Mouse (Mus musculus): ENCODE measurements around the gene Hsdl2. TPM values are rescaled to one million over a fixed set of nuclear protein-coding genes. Genes with fewer than 3 reads are reported as not detected.

Hsdl2 gene
- polyA plus RNA-seq, 1 experiment = 27.8 TPM

- H3K27ac ChIP-seq (ENCODE audit: insufficient read depth, low read depth, low read length) = no peak overlapping the region
- WGBS = 84% methylated on average over 5 of the region's 5 CpGs
- no peak for DNase-seq
- peaks cover 9% of the 10 kb centered on the region for H3K4me1 ChIP-seq (ENCODE audit: control insufficient read depth, insufficient read depth, low read length)
- no peaks in the 10 kb centered on the region for H3K27me3 ChIP-seq (replicated peaks; ENCODE audit: control insufficient read depth, insufficient read depth, low read length)
- H3K4me3 ChIP-seq (ENCODE audit: insufficient read depth, low read depth, low read length) = no peak overlapping the region
- TF ChIP-seq POLR2A (IDR thresholded peaks at IDR 0.05; ENCODE audit: low read depth, low read length) (no peak), CTCF (conservative IDR thresholded peaks at IDR 0.05; ENCODE audit: insufficient read depth, insufficient read length, low read depth, low read length) (no peak)
- no peaks in the 10 kb centered on the region for H3K36me3 ChIP-seq (ENCODE audit: control insufficient read depth, insufficient read depth, low read length)
These were observed 67.8 kb downstream of the Hsdl2 start for GRCm38 (mm10) chr4:59649119-59649518.

- peaks cover 5% of the 10 kb centered on the region; the same call in 1 of the 2 replicates for H3K4me1 ChIP-seq (ENCODE audit: control insufficient read depth, insufficient read depth, low read length)
- no peaks in the 10 kb centered on the region for H3K27me3 ChIP-seq (replicated peaks; ENCODE audit: control insufficient read depth, insufficient read depth, low read length)
- no peak for TF ChIP-seq POLR2A (IDR thresholded peaks at IDR 0.05; ENCODE audit: low read depth, low read length)
- no peak for TF ChIP-seq CTCF (conservative IDR thresholded peaks at IDR 0.05; ENCODE audit: insufficient read depth, insufficient read length, low read depth, low read length)
- DNase-seq = no peak
- no peak overlapping the region for H3K27ac ChIP-seq (ENCODE audit: insufficient read depth, low read depth, low read length)
- WGBS = 71% methylated on average over 1 of the region's 1 CpGs
- no peaks in the 10 kb centered on the region for H3K36me3 ChIP-seq (ENCODE audit: control insufficient read depth, insufficient read depth, low read length)
- H3K4me3 ChIP-seq (ENCODE audit: insufficient read depth, low read depth, low read length) = no peak overlapping the region
These were observed 70.9 kb downstream of the Hsdl2 start for GRCm38 (mm10) chr4:59652166-59652681.

- no peak for TF ChIP-seq POLR2A (IDR thresholded peaks at IDR 0.05; ENCODE audit: low read depth, low read length)
- no peak for TF ChIP-seq CTCF (conservative IDR thresholded peaks at IDR 0.05; ENCODE audit: insufficient read depth, insufficient read length, low read depth, low read length)
- Histone ChIP-seq H3K4me3 (ENCODE audit: insufficient read depth, low read depth, low read length) (no peak overlapping the region), H3K27me3 (replicated peaks; ENCODE audit: control insufficient read depth, insufficient read depth, low read length) (no peaks in the 10 kb centered on the region), H3K27ac (ENCODE audit: insufficient read depth, low read depth, low read length) (no peak overlapping the region), H3K4me1 (ENCODE audit: control insufficient read depth, insufficient read depth, low read length) (peaks cover 3% of the 10 kb centered on the region; the same call in 1 of the 2 replicates), H3K36me3 (ENCODE audit: control insufficient read depth, insufficient read depth, low read length) (no peaks in the 10 kb centered on the region)
- DNase-seq = no peak
- 74% methylated on average over 5 of the region's 5 CpGs for WGBS
These were observed 74.8 kb downstream of the Hsdl2 start for GRCm38 (mm10) chr4:59656061-59656642.

GRCm38 (mm10) chr4:59662163-59662562 lies 80.8 kb downstream of the Hsdl2 start:
- H3K27ac ChIP-seq (ENCODE audit: insufficient read depth, low read depth, low read length) = no peak overlapping the region
- no peaks in the 10 kb centered on the region for H3K36me3 ChIP-seq (ENCODE audit: control insufficient read depth, insufficient read depth, low read length)
- no peak for DNase-seq
- TF ChIP-seq POLR2A (IDR thresholded peaks at IDR 0.05; ENCODE audit: low read depth, low read length) = no peak
- no peak for TF ChIP-seq CTCF (conservative IDR thresholded peaks at IDR 0.05; ENCODE audit: insufficient read depth, insufficient read length, low read depth, low read length)
- WGBS = 75% methylated on average over 1 of the region's 1 CpGs
- H3K4me3 ChIP-seq (ENCODE audit: insufficient read depth, low read depth, low read length) = no peak overlapping the region
- H3K4me1 ChIP-seq (ENCODE audit: control insufficient read depth, insufficient read depth, low read length) = peaks cover 2% of the 10 kb centered on the region; the same call in 1 of the 2 replicates
- H3K27me3 ChIP-seq (replicated peaks; ENCODE audit: control insufficient read depth, insufficient read depth, low read length) = no peaks in the 10 kb centered on the region; the same call in 1 of the 2 replicates

GRCm38 (mm10) chr4:59663451-59663850 lies 82.1 kb downstream of the Hsdl2 start:
- 56% methylated on average over 6 of the region's 6 CpGs for WGBS
- Histone ChIP-seq H3K4me3 (ENCODE audit: insufficient read depth, low read depth, low read length) (no peak overlapping the region), H3K27ac (ENCODE audit: insufficient read depth, low read depth, low read length) (no peak overlapping the region; the same call in 1 of the 2 replicates), H3K27me3 (replicated peaks; ENCODE audit: control insufficient read depth, insufficient read depth, low read length) (no peaks in the 10 kb centered on the region; the same call in 1 of the 2 replicates), H3K4me1 (ENCODE audit: control insufficient read depth, insufficient read depth, low read length) (peaks cover 2% of the 10 kb centered on the region; the same call in 1 of the 2 replicates), H3K36me3 (ENCODE audit: control insufficient read depth, insufficient read depth, low read length) (no peaks in the 10 kb centered on the region)
- TF ChIP-seq POLR2A (IDR thresholded peaks at IDR 0.05; ENCODE audit: low read depth, low read length) (no peak), CTCF (conservative IDR thresholded peaks at IDR 0.05; ENCODE audit: insufficient read depth, insufficient read length, low read depth, low read length) (no peak)
- no peak for DNase-seq

- H3K36me3 ChIP-seq (ENCODE audit: control insufficient read depth, insufficient read depth, low read length) = no peaks in the 10 kb centered on the region
- H3K27ac ChIP-seq (ENCODE audit: insufficient read depth, low read depth, low read length) = no peak overlapping the region
- WGBS = 69% methylated on average over 3 of the region's 3 CpGs
- DNase-seq = no peak
- TF ChIP-seq CTCF (conservative IDR thresholded peaks at IDR 0.05; ENCODE audit: insufficient read depth, insufficient read length, low read depth, low read length) (no peak), POLR2A (IDR thresholded peaks at IDR 0.05; ENCODE audit: low read depth, low read length) (no peak)
- peaks cover 2% of the 10 kb centered on the region; the same call in 1 of the 2 replicates for H3K4me1 ChIP-seq (ENCODE audit: control insufficient read depth, insufficient read depth, low read length)
- no peaks in the 10 kb centered on the region for H3K27me3 ChIP-seq (replicated peaks; ENCODE audit: control insufficient read depth, insufficient read depth, low read length)
- no peak overlapping the region for H3K4me3 ChIP-seq (ENCODE audit: insufficient read depth, low read depth, low read length)
These were observed 85.4 kb downstream of the Hsdl2 start for GRCm38 (mm10) chr4:59666550-59667317.

GRCm38 (mm10) chr4:59668050-59668449 lies 86.7 kb downstream of the Hsdl2 start:
- no peak for TF ChIP-seq CTCF (conservative IDR thresholded peaks at IDR 0.05; ENCODE audit: insufficient read depth, insufficient read length, low read depth, low read length)
- no peak for TF ChIP-seq POLR2A (IDR thresholded peaks at IDR 0.05; ENCODE audit: low read depth, low read length)
- 83% methylated on average over 3 of the region's 3 CpGs for WGBS
- DNase-seq = no peak

More at GRCm38 (mm10) chr4:59668050-59668449, 86.7 kb downstream of the Hsdl2 start:
- Histone ChIP-seq H3K27me3 (replicated peaks; ENCODE audit: control insufficient read depth, insufficient read depth, low read length) (no peaks in the 10 kb centered on the region), H3K4me3 (ENCODE audit: insufficient read depth, low read depth, low read length) (no peak overlapping the region), H3K4me1 (ENCODE audit: control insufficient read depth, insufficient read depth, low read length) (no peaks in the 10 kb centered on the region; the same call in 1 of the 2 replicates), H3K27ac (ENCODE audit: insufficient read depth, low read depth, low read length) (no peak overlapping the region), H3K36me3 (ENCODE audit: control insufficient read depth, insufficient read depth, low read length) (no peaks in the 10 kb centered on the region)

Other genes with a start within 250 kb of the Hsdl2 start
- 7.3 and 8.8 TPM in 2 replicates for gene Susd1, start 142.9 kb upstream of the Hsdl2 start, polyA plus RNA-seq (2012; rRNA removed)
- gene Ptbp3, start 32.2 kb upstream of the Hsdl2 start, polyA plus RNA-seq (2012; rRNA removed) = 32.8 and 33.8 TPM in 2 replicates
- 9.6 and 10.8 TPM in 2 replicates for gene E130308A19Rik, start 44.6 kb downstream of the Hsdl2 start, polyA plus RNA-seq (2012; rRNA removed)
- 5.7 and 7.5 TPM in 2 replicates for gene Inip, start 220.0 kb downstream of the Hsdl2 start, polyA plus RNA-seq (2012; rRNA removed)
- 4.8 and 5.2 TPM in 2 replicates for gene Snx30, start 224.3 kb downstream of the Hsdl2 start, polyA plus RNA-seq (2012; rRNA removed)

Measured in kidney, adult 2 months (tissue).